Mouse (Mus musculus): ENCODE data around the gene Npas1. TPM values are rescaled to one million over a fixed set of nuclear protein-coding genes. Genes with fewer than 3 reads are reported as not detected.

The Npas1 gene
- polyA plus RNA-seq, 1 experiment from 2014 or later: 0.98 TPM

GRCm38 (mm10) chr7:16492211-16492610 lies 14.7 kb upstream of the Npas1 start:
- H3K27ac ChIP-seq (replicated peaks): no peak overlapping the region
- no peaks in the 10 kb centered on the region for H3K27me3 ChIP-seq (replicated peaks; ENCODE audit: low read depth, poor library complexity, severe bottlenecking)
- peaks cover 23% of the 10 kb centered on the region for H3K36me3 ChIP-seq (replicated peaks)
- H3K4me1 ChIP-seq: 0 out of 2 replicates have a peak, but pooled peaks cover 2% of the 10 kb centered on the region
- H3K4me3 ChIP-seq: no peak overlapping the region
- H3K9me3 ChIP-seq: no peaks in the 10 kb centered on the region
- WGBS: 65% methylated on average over 3 of the region's 3 CpGs
- DNase-seq (ENCODE audit: low spot score): no peak

GRCm38 (mm10) chr7:16491759-16492158 lies 14.2 kb upstream of the Npas1 start:
- 0 out of 2 replicates have a peak, but pooled peaks cover 2% of the 10 kb centered on the region for H3K4me1 ChIP-seq
- peaks cover 18% of the 10 kb centered on the region for H3K36me3 ChIP-seq (replicated peaks)
- peak; percentile 74 for DNase-seq (ENCODE audit: low spot score)
- WGBS: 24% methylated on average over 3 of the region's 3 CpGs
- no peaks in the 10 kb centered on the region for H3K9me3 ChIP-seq
- no peak overlapping the region for H3K27ac ChIP-seq (replicated peaks)
- no peaks in the 10 kb centered on the region for H3K27me3 ChIP-seq (replicated peaks; ENCODE audit: low read depth, poor library complexity, severe bottlenecking)
- H3K4me3 ChIP-seq: no peak overlapping the region

- 0 out of 2 replicates have a peak, but pooled peaks cover 2% of the 10 kb centered on the region for H3K4me1 ChIP-seq
- no peak for DNase-seq (ENCODE audit: low spot score)
- no peaks in the 10 kb centered on the region for H3K27me3 ChIP-seq (replicated peaks; ENCODE audit: low read depth, poor library complexity, severe bottlenecking)
- H3K4me3 ChIP-seq: no peak overlapping the region
- 81% methylated on average over 9 of the region's 9 CpGs for WGBS
- H3K27ac ChIP-seq (replicated peaks): no peak overlapping the region
- H3K36me3 ChIP-seq (replicated peaks): peaks cover under 1% of the 10 kb centered on the region; the same call in 1 of the 2 replicates
- no peaks in the 10 kb centered on the region for H3K9me3 ChIP-seq
Observed at GRCm38 (mm10) chr7:16489948-16490347, 12.4 kb upstream of the Npas1 start.

- Histone ChIP-seq H3K9me3 (no peaks in the 10 kb centered on the region), H3K4me3 (no peak overlapping the region), H3K36me3 (replicated peaks) (no peaks in the 10 kb centered on the region), H3K4me1 (0 out of 2 replicates have a peak, but pooled peaks cover 2% of the 10 kb centered on the region), H3K27ac (replicated peaks) (no peak overlapping the region), H3K27me3 (replicated peaks; ENCODE audit: low read depth, poor library complexity, severe bottlenecking) (no peaks in the 10 kb centered on the region)
- no peak for DNase-seq (ENCODE audit: low spot score)
Observed at GRCm38 (mm10) chr7:16488816-16489215, 11.3 kb upstream of the Npas1 start.

GRCm38 (mm10) chr7:16476600-16476989 lies 933 bp downstream of the Npas1 start:
- Histone ChIP-seq H3K27me3 (replicated peaks; ENCODE audit: low read depth, poor library complexity, severe bottlenecking) (peaks cover 63% of the 10 kb centered on the region), H3K4me1 (peaks cover 29% of the 10 kb centered on the region), H3K27ac (replicated peaks) (no peak overlapping the region), H3K4me3 (peak overlapping the region; percentile 55), H3K9me3 (no peaks in the 10 kb centered on the region), H3K36me3 (replicated peaks) (no peaks in the 10 kb centered on the region)
- WGBS: 3% methylated on average over 34 of the region's 34 CpGs
- peak; percentile 65 for DNase-seq (ENCODE audit: low spot score)

GRCm38 (mm10) chr7:16475764-16476599 lies 1.5 kb downstream of the Npas1 start:
- H3K36me3 ChIP-seq (replicated peaks): no peaks in the 10 kb centered on the region
- peaks cover 70% of the 10 kb centered on the region for H3K27me3 ChIP-seq (replicated peaks; ENCODE audit: low read depth, poor library complexity, severe bottlenecking)
- WGBS: 2% methylated on average over 59 of the region's 59 CpGs
- H3K4me1 ChIP-seq: peaks cover 29% of the 10 kb centered on the region
- no peak overlapping the region for H3K27ac ChIP-seq (replicated peaks)
- DNase-seq (ENCODE audit: low spot score): peak; percentile 27
- peak overlapping the region; percentile 55 for H3K4me3 ChIP-seq
- no peaks in the 10 kb centered on the region for H3K9me3 ChIP-seq

- H3K27ac ChIP-seq (replicated peaks): no peak overlapping the region
- H3K4me3 ChIP-seq: peak overlapping the region; percentile 55
- peaks cover 76% of the 10 kb centered on the region for H3K27me3 ChIP-seq (replicated peaks; ENCODE audit: low read depth, poor library complexity, severe bottlenecking)
- DNase-seq (ENCODE audit: low spot score): no peak
- H3K36me3 ChIP-seq (replicated peaks): no peaks in the 10 kb centered on the region
- WGBS: 4% methylated on average over 23 of the region's 23 CpGs
- H3K9me3 ChIP-seq: no peaks in the 10 kb centered on the region
- H3K4me1 ChIP-seq: peaks cover 29% of the 10 kb centered on the region
Observed at GRCm38 (mm10) chr7:16475321-16475720, 2.2 kb downstream of the Npas1 start.

GRCm38 (mm10) chr7:16474445-16474844 lies 3.1 kb downstream of the Npas1 start:
- Histone ChIP-seq H3K36me3 (replicated peaks) (no peaks in the 10 kb centered on the region), H3K4me1 (peaks cover 29% of the 10 kb centered on the region), H3K27ac (replicated peaks) (no peak overlapping the region), H3K9me3 (no peaks in the 10 kb centered on the region), H3K27me3 (replicated peaks; ENCODE audit: low read depth, poor library complexity, severe bottlenecking) (peaks cover 85% of the 10 kb centered on the region), H3K4me3 (peak overlapping the region; percentile 45)
- DNase-seq (ENCODE audit: low spot score): peak; percentile 65
- whole genome bisulfite sequencing: 5% methylated on average over 33 of the region's 33 CpGs

- Histone ChIP-seq H3K27ac (replicated peaks) (no peak overlapping the region), H3K4me3 (no peak overlapping the region)
- WGBS: 56% methylated on average over 8 of the region's 8 CpGs
Observed at GRCm38 (mm10) chr7:16473847-16474246, 3.7 kb downstream of the Npas1 start.

GRCm38 (mm10) chr7:16472116-16472709 lies 5.3 kb downstream of the Npas1 start:
- no peaks in the 10 kb centered on the region for H3K9me3 ChIP-seq
- 5% methylated on average over 17 of the region's 17 CpGs for WGBS
- no peak overlapping the region for H3K4me3 ChIP-seq
- DNase-seq (ENCODE audit: low spot score): no peak
- no peaks in the 10 kb centered on the region for H3K36me3 ChIP-seq (replicated peaks)
- peaks cover 44% of the 10 kb centered on the region for H3K4me1 ChIP-seq
- H3K27me3 ChIP-seq (replicated peaks; ENCODE audit: low read depth, poor library complexity, severe bottlenecking): peaks cover 94% of the 10 kb centered on the region
- H3K27ac ChIP-seq (replicated peaks): no peak overlapping the region

More at GRCm38 (mm10) chr7:16473847-16474246, 3.7 kb downstream of the Npas1 start:
- DNase-seq (ENCODE audit: low spot score): no peak
- H3K27me3 ChIP-seq (replicated peaks; ENCODE audit: low read depth, poor library complexity, severe bottlenecking): peaks cover 91% of the 10 kb centered on the region
- no peaks in the 10 kb centered on the region for H3K36me3 ChIP-seq (replicated peaks)
- H3K9me3 ChIP-seq: no peaks in the 10 kb centered on the region
- H3K4me1 ChIP-seq: peaks cover 29% of the 10 kb centered on the region

- Histone ChIP-seq H3K27me3 (replicated peaks; ENCODE audit: low read depth, poor library complexity, severe bottlenecking) (peaks cover 88% of the 10 kb centered on the region), H3K4me1 (peaks cover 41% of the 10 kb centered on the region), H3K4me3 (no peak overlapping the region), H3K36me3 (replicated peaks) (no peaks in the 10 kb centered on the region), H3K27ac (replicated peaks) (no peak overlapping the region), H3K9me3 (no peaks in the 10 kb centered on the region)
- 37% methylated on average over 9 of the region's 9 CpGs for WGBS
- peak; percentile 21 for DNase-seq (ENCODE audit: low spot score)
Observed at GRCm38 (mm10) chr7:16471549-16471948, 6.0 kb downstream of the Npas1 start.

- 14% methylated on average over 5 of the region's 5 CpGs for WGBS
- H3K36me3 ChIP-seq (replicated peaks): no peaks in the 10 kb centered on the region
- H3K9me3 ChIP-seq: no peaks in the 10 kb centered on the region
- H3K27me3 ChIP-seq (replicated peaks; ENCODE audit: low read depth, poor library complexity, severe bottlenecking): peaks cover 65% of the 10 kb centered on the region
- peak; percentile 19 for DNase-seq (ENCODE audit: low spot score)
- H3K4me1 ChIP-seq: peaks cover 20% of the 10 kb centered on the region
- H3K27ac ChIP-seq (replicated peaks): no peak overlapping the region
- H3K4me3 ChIP-seq: 0 out of 2 replicates have a peak overlapping the region, but pooled peaks have one; percentile 1
Observed at GRCm38 (mm10) chr7:16468115-16468514, 9.4 kb downstream of the Npas1 start.

- no peaks in the 10 kb centered on the region for H3K36me3 ChIP-seq (replicated peaks)
- peaks cover 15% of the 10 kb centered on the region for H3K4me1 ChIP-seq
- no peak overlapping the region for H3K27ac ChIP-seq (replicated peaks)
- no peak overlapping the region for H3K4me3 ChIP-seq
- peaks cover 60% of the 10 kb centered on the region for H3K27me3 ChIP-seq (replicated peaks; ENCODE audit: low read depth, poor library complexity, severe bottlenecking)
- H3K9me3 ChIP-seq: no peaks in the 10 kb centered on the region
- peak; percentile 32 for DNase-seq (ENCODE audit: low spot score)
- WGBS: 70% methylated on average over 4 of the region's 4 CpGs
Observed at GRCm38 (mm10) chr7:16466565-16466964, 11.0 kb downstream of the Npas1 start.

Data from embryonic facial prominence, embryonic 10.5 days (tissue).